Mouse (Mus musculus): ENCODE measurements around the gene Serpina9. TPM values are rescaled to one million over a fixed set of nuclear protein-coding genes. Genes with fewer than 3 reads are reported as not detected.
A peak's percentile ranks its signal among the peaks of the same experiment; 100 is the strongest.

Serpina9 gene
- 0.13 TPM in 1 of 2 replicates, not detected in the other for polyA plus RNA-seq (2012; rRNA removed)

GRCm38 (mm10) chr12:104013620-104014019 is at the start of gene Serpina9:
TSS of gene Serpina9 (minus strand) at chr12:104013755.
- no peaks in the 10 kb centered on the region for H3K4me1 ChIP-seq (ENCODE audit: control insufficient read depth, insufficient read depth, insufficient read length)
- no peak within 1 kb of the TSS for H3K4me3 ChIP-seq (ENCODE audit: extremely low read depth, insufficient read depth, insufficient read length)
- H3K36me3 ChIP-seq (ENCODE audit: control insufficient read depth, insufficient read depth, low read length): no peaks in the 10 kb centered on the region
- H3K27ac ChIP-seq (ENCODE audit: insufficient read depth, low read length): no peak within 1 kb of the TSS
- no peak for TF ChIP-seq CTCF (IDR thresholded peaks at IDR 0.05; ENCODE audit: extremely low read depth, insufficient read depth, insufficient read length, insufficient replicate concordance)
- TF ChIP-seq POLR2A (IDR thresholded peaks at IDR 0.05; ENCODE audit: low read depth, low read length): no peak
- 88% methylated on average over 6 of the region's 6 CpGs for WGBS
- H3K27me3 ChIP-seq (ENCODE audit: control insufficient read depth, insufficient read depth, low read length): no peaks in the 10 kb centered on the region
- no peak for DNase-seq (ENCODE audit: low read depth in 1 of 2, low spot score in 2 of 2)

GRCm38 (mm10) chr12:104061862-104062261 is 48.3 kb upstream of the Serpina9 start:
- TF ChIP-seq CTCF (IDR thresholded peaks at IDR 0.05; ENCODE audit: extremely low read depth, insufficient read depth, insufficient read length, insufficient replicate concordance): no peak
- TF ChIP-seq POLR2A (IDR thresholded peaks at IDR 0.05; ENCODE audit: low read depth, low read length): no peak
- no peak overlapping the region for H3K4me3 ChIP-seq (ENCODE audit: extremely low read depth, insufficient read depth, insufficient read length)
- WGBS: 2% methylated on average over 2 of the region's 2 CpGs
- no peaks in the 10 kb centered on the region; the same call in 1 of the 2 replicates for H3K27me3 ChIP-seq (ENCODE audit: control insufficient read depth, insufficient read depth, low read length)
- peak overlapping the region; percentile 53 for H3K27ac ChIP-seq (ENCODE audit: insufficient read depth, low read length)
- H3K4me1 ChIP-seq (ENCODE audit: control insufficient read depth, insufficient read depth, insufficient read length): peaks cover 3% of the 10 kb centered on the region; the same call in 1 of the 2 replicates
- no peaks in the 10 kb centered on the region for H3K36me3 ChIP-seq (ENCODE audit: control insufficient read depth, insufficient read depth, low read length)
- peak in 1 of 2 experiments; percentile 17 for DNase-seq (ENCODE audit: low read depth in 1 of 2, low spot score in 2 of 2)

DNA sequence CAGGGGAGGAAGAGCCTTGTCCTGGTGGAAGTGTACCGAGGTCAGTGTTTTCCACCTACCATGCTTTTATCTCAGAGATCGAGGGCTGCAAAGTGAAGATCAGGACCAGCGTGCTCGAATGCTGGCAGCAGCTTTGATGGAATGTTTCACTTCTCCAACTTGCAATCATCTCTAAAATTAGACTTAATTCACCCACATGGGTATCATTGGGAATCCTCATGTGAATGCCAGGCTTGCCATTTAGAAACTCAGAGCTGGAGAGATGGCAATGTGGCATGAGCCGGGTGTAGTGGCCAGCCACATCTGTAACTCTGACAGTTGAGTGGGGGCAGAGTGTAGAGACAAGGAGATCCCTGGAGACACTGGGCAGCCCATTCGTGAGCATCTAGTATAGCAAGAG is 46.6 kb upstream of the Serpina9 start:
- Histone ChIP-seq H3K4me1 (ENCODE audit: control insufficient read depth, insufficient read depth, insufficient read length) (peaks cover 5% of the 10 kb centered on the region; the same call in 1 of the 2 replicates), H3K27ac (ENCODE audit: insufficient read depth, low read length) (no peak overlapping the region), H3K27me3 (ENCODE audit: control insufficient read depth, insufficient read depth, low read length) (no peaks in the 10 kb centered on the region; the same call in 1 of the 2 replicates), H3K36me3 (ENCODE audit: control insufficient read depth, insufficient read depth, low read length) (no peaks in the 10 kb centered on the region), H3K4me3 (ENCODE audit: extremely low read depth, insufficient read depth, insufficient read length) (no peak overlapping the region)
- TF ChIP-seq POLR2A (IDR thresholded peaks at IDR 0.05; ENCODE audit: low read depth, low read length) (no peak), CTCF (IDR thresholded peaks at IDR 0.05; ENCODE audit: extremely low read depth, insufficient read depth, insufficient read length, insufficient replicate concordance) (no peak)
- no peak for DNase-seq (ENCODE audit: low read depth in 1 of 2, low spot score in 2 of 2)
- WGBS: 61% methylated on average over 6 of the region's 6 CpGs

GRCm38 (mm10) chr12:104057531-104057930 is 44.0 kb upstream of the Serpina9 start:
- TF ChIP-seq CTCF (IDR thresholded peaks at IDR 0.05; ENCODE audit: extremely low read depth, insufficient read depth, insufficient read length, insufficient replicate concordance): no peak
- TF ChIP-seq POLR2A (IDR thresholded peaks at IDR 0.05; ENCODE audit: low read depth, low read length): no peak
- DNase-seq (ENCODE audit: low read depth in 1 of 2, low spot score in 2 of 2): no peak
- peaks cover 5% of the 10 kb centered on the region; the same call in 1 of the 2 replicates for H3K4me1 ChIP-seq (ENCODE audit: control insufficient read depth, insufficient read depth, insufficient read length)
- peak overlapping the region; percentile 75 for H3K27ac ChIP-seq (ENCODE audit: insufficient read depth, low read length)
- no peaks in the 10 kb centered on the region for H3K36me3 ChIP-seq (ENCODE audit: control insufficient read depth, insufficient read depth, low read length)
- 83% methylated on average over 7 of the region's 7 CpGs for WGBS
- no peak overlapping the region for H3K4me3 ChIP-seq (ENCODE audit: extremely low read depth, insufficient read depth, insufficient read length)
- H3K27me3 ChIP-seq (ENCODE audit: control insufficient read depth, insufficient read depth, low read length): no peaks in the 10 kb centered on the region; the same call in 1 of the 2 replicates

DNA sequence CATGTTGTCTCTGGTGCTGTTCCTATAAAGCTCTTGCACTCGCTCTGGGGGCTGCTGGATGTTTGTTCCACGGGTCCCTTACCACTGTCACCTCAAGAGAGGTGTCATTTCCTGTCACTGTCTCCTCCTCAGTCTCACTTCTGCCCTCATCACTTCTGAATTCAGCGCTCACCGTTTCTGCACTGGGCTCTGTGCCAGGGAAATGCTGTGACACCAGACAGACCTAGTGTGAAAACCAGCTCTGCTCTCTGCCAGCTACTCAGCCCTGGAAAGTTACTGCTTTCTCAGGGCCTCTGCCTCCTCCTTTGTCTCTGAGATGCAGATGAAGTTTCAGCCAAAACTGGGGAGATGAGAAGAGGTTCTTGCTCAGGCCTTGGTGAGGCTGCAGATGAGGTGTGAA is 43.5 kb upstream of the Serpina9 start:
- peak; percentile 41 to 44 for DNase-seq (ENCODE audit: low read depth in 1 of 2, low spot score in 2 of 2)
- WGBS: 4% methylated on average over 4 of the region's 4 CpGs
- H3K4me1 ChIP-seq (ENCODE audit: control insufficient read depth, insufficient read depth, insufficient read length): peaks cover 5% of the 10 kb centered on the region; the same call in 1 of the 2 replicates
- TF ChIP-seq POLR2A (IDR thresholded peaks at IDR 0.05; ENCODE audit: low read depth, low read length) (no peak), CTCF (IDR thresholded peaks at IDR 0.05; ENCODE audit: extremely low read depth, insufficient read depth, insufficient read length, insufficient replicate concordance) (no peak)
- H3K4me3 ChIP-seq (ENCODE audit: extremely low read depth, insufficient read depth, insufficient read length): no peak overlapping the region
- no peaks in the 10 kb centered on the region for H3K36me3 ChIP-seq (ENCODE audit: control insufficient read depth, insufficient read depth, low read length)
- peak overlapping the region; percentile 75 for H3K27ac ChIP-seq (ENCODE audit: insufficient read depth, low read length)
- no peaks in the 10 kb centered on the region; the same call in 1 of the 2 replicates for H3K27me3 ChIP-seq (ENCODE audit: control insufficient read depth, insufficient read depth, low read length)

DNA sequence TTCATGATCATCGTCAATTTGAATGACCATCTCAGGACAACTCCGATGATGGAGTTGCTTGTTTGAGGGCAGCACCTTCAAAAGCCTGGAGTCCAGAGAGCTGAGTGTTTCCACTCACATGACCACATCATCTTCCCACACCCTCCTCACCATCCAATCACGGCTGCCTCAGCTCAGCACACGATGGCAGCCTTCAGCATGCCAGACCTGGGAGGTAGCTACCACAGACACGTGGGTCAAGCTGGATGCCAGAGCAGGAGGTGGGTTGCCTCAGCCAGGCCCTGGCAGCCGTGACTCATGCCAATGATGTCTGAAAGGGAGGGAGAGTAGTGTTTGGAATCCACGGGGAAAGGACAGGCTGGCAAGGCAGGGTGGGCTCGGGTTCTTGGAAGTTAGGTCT is 42.2 kb upstream of the Serpina9 start:
- Histone ChIP-seq H3K27ac (ENCODE audit: insufficient read depth, low read length) (no peak overlapping the region), H3K36me3 (ENCODE audit: control insufficient read depth, insufficient read depth, low read length) (no peaks in the 10 kb centered on the region), H3K4me3 (ENCODE audit: extremely low read depth, insufficient read depth, insufficient read length) (no peak overlapping the region), H3K27me3 (ENCODE audit: control insufficient read depth, insufficient read depth, low read length) (no peaks in the 10 kb centered on the region; the same call in 1 of the 2 replicates), H3K4me1 (ENCODE audit: control insufficient read depth, insufficient read depth, insufficient read length) (peaks cover 5% of the 10 kb centered on the region; the same call in 1 of the 2 replicates)
- WGBS: 83% methylated on average over 8 of the region's 8 CpGs
- no peak for DNase-seq (ENCODE audit: low read depth in 1 of 2, low spot score in 2 of 2)
- TF ChIP-seq POLR2A (IDR thresholded peaks at IDR 0.05; ENCODE audit: low read depth, low read length) (no peak), CTCF (IDR thresholded peaks at IDR 0.05; ENCODE audit: extremely low read depth, insufficient read depth, insufficient read length, insufficient replicate concordance) (no peak)

DNA sequence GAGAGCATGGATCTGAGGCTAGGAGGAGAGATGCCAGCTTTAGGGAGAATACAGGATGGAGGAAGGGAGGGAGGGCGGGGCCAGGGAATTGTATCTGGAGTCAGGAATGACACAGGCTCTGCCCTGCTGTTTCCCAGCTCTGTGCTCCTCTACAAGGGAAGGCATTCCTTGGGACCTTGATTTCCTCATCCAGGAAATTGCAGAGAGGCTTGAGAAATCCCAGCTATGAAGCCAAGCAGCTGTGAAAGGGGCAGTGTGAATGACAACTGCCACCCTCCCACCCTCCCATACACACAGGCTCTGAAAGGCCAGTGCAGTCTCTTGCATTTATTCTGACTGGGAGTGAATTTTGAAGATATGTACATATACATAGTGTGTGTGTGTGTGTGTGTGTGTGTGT is 40.4 kb upstream of the Serpina9 start:
- Histone ChIP-seq H3K27ac (ENCODE audit: insufficient read depth, low read length) (no peak overlapping the region), H3K36me3 (ENCODE audit: control insufficient read depth, insufficient read depth, low read length) (no peaks in the 10 kb centered on the region), H3K27me3 (ENCODE audit: control insufficient read depth, insufficient read depth, low read length) (no peaks in the 10 kb centered on the region; the same call in 1 of the 2 replicates), H3K4me3 (ENCODE audit: extremely low read depth, insufficient read depth, insufficient read length) (no peak overlapping the region), H3K4me1 (ENCODE audit: control insufficient read depth, insufficient read depth, insufficient read length) (peaks cover 5% of the 10 kb centered on the region; the same call in 1 of the 2 replicates)
- no peak for DNase-seq (ENCODE audit: low read depth in 1 of 2, low spot score in 2 of 2)
- TF ChIP-seq CTCF (IDR thresholded peaks at IDR 0.05; ENCODE audit: extremely low read depth, insufficient read depth, insufficient read length, insufficient replicate concordance) (no peak), POLR2A (IDR thresholded peaks at IDR 0.05; ENCODE audit: low read depth, low read length) (no peak)
- WGBS: 85% methylated on average over 1 of the region's 1 CpGs

All from spleen, adult 2 months (tissue).